Mouse (Mus musculus) midbrain, embryonic 14.5 days (tissue): ENCODE results near the gene Strada. TPM values are rescaled to one million over a fixed set of nuclear protein-coding genes. Genes with fewer than 3 reads are reported as not detected.

Source experiments
- ATAC-seq: fragments of 200-750 bp; cut with Nextera tagmentation; 2 replicates; pipeline ENCODE4 v1.8.0; 2017; ENCODE audit warnings: moderate number of reproducible peaks, moderate library complexity; ENCODE audit not compliant: low FRiP score, low TSS enrichment
- DNase-seq: peaks from one replicate; pipeline ENCODE4 v3.0.0-alpha.2; 2015
- H3K27ac ChIP-seq: fragments of 300-500 bp; sonication (generic); replicated peaks from 2 replicates; pipeline ENCODE4 v1.5.1; 2014; ENCODE audit warnings: mild to moderate bottlenecking, low read depth, low read length, moderate library complexity
- H3K27me3 ChIP-seq: fragments of 300-500 bp; sonication (generic); 2 replicates; pipeline ENCODE4 v1.6.1; 2014; ENCODE audit warnings: low read length, control low read depth, mixed read lengths; ENCODE audit not compliant: control insufficient read depth, insufficient read depth
- H3K36me3 ChIP-seq: fragments of 300-500 bp; sonication (generic); 2 replicates; pipeline ENCODE4 v1.6.1; 2014; ENCODE audit warnings: low read length, control low read depth; ENCODE audit not compliant: control insufficient read depth, insufficient read depth
- H3K4me1 ChIP-seq: fragments of 300-500 bp; sonication (generic); 2 replicates; pipeline ENCODE4 v1.6.1; 2014; ENCODE audit warnings: mild to moderate bottlenecking, antibody characterized with exemption, low read length, control low read depth; ENCODE audit not compliant: control insufficient read depth, insufficient read depth
- H3K4me2 ChIP-seq: fragments of 300-500 bp; sonication (generic); 2 replicates; pipeline ENCODE4 v1.6.1; 2014; ENCODE audit warnings: mild to moderate bottlenecking, low read length, moderate library complexity
- H3K4me3 ChIP-seq: fragments of 300-500 bp; sonication (generic); replicated peaks from 2 replicates; pipeline ENCODE4 v1.5.1; 2014; ENCODE audit warnings: low read depth, low read length
- H3K9ac ChIP-seq: fragments of 300-500 bp; sonication (generic); replicated peaks from 2 replicates; pipeline ENCODE4 v1.6.1; 2014; ENCODE audit warnings: mild to moderate bottlenecking, low read length, moderate library complexity
- H3K9me3 ChIP-seq: fragments of 300-500 bp; sonication (generic); 2 replicates; pipeline ENCODE4 v1.6.1; 2016; ENCODE audit warnings: low read length, control low read depth, mixed read lengths; ENCODE audit not compliant: control insufficient read depth
- WGBS: fragments of 180-500 bp; shearing (Covaris S2); extraction: QIAGEN DNeasy Blood & Tissue Kit; methylation state at CpG from one replicate; pipeline ENCODE4 v1.1.7; 2014; 5-methylcytosine and 5-hydroxymethylcytosine counted together
- polyA plus RNA-seq: library from polyadenylated mRNA; unstranded; fragments of >200 nt; fragmentation: Nextera tagmentation; extraction: Ambion mirVana; gene quantifications from 2 replicates; pipeline ENCODE4 v1.2.1, GENCODE M21; 2014

Strada gene
- polyA plus RNA-seq, 1 experiment from 2014 or later: 30.0 TPM

DNA sequence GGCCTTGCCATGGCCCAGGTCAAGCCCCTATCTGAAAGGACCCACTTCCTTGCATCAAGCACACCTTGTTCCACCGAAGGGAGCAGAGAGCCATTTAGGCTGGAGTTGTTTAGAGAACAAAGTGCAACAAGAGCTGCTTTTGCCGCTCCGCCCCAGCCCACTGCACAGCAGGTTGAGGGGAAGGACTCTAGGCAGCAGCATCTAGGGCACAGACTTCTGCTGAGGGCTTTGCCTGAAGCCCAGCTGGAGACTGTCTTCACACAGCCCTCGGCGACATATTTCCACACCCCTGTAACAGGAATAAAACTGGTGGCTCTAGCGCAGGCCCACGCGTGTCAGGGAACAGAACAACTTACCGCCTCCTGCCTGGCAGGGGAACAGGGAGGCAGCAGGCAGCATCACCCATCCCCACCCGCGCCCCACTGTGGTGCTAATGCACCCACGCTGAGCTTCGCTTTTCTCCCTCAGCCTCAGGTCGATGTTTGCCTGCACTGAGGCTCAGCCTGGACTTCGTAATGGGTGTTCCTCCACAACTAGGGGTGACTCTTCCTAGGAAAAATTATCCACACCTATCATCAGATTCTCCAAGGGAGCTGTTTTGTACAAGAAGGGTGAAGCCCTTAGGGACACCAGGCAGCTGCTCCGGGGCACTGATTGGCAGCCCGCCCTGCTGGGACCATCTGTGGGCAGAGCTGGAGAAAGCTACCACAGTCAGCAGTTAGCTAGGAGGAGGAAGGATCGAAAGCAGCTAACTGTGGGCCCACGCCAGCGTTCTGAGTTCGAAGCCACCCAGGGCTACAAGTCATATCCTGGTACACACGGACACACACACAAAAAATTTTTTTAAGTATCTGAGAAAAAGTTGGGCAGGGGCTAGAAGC, 40.9 kb downstream of the Strada start, which contains the start of the genes Gm10840 and Limd2:
Gm10840 (plus strand) TSS at position 10 of the 881 bp plus-strand sequence.
Limd2 (minus strand) TSS at position 20 of the 881 bp plus-strand sequence.
- Histone ChIP-seq H3K9me3 (no peaks in the 10 kb centered on the region), H3K27me3 (no peaks in the 10 kb centered on the region), H3K4me1 (peaks cover 26% of the 10 kb centered on the region), H3K4me3 (peak within 1 kb of the TSS; percentile 80), H3K9ac (peak within 1 kb of the TSS; percentile 97), H3K27ac (peak within 1 kb of the TSS; percentile 99), H3K36me3 (peaks cover 43% of the 10 kb centered on the region), H3K4me2 (peak within 1 kb of the TSS; percentile 90)
- DNase-seq (peak; percentile 64), ATAC-seq (peak; percentile 11; the same call in 1 of the 2 replicates)
- WGBS: 24% methylated on average over 22 of the region's 22 CpGs

DNA sequence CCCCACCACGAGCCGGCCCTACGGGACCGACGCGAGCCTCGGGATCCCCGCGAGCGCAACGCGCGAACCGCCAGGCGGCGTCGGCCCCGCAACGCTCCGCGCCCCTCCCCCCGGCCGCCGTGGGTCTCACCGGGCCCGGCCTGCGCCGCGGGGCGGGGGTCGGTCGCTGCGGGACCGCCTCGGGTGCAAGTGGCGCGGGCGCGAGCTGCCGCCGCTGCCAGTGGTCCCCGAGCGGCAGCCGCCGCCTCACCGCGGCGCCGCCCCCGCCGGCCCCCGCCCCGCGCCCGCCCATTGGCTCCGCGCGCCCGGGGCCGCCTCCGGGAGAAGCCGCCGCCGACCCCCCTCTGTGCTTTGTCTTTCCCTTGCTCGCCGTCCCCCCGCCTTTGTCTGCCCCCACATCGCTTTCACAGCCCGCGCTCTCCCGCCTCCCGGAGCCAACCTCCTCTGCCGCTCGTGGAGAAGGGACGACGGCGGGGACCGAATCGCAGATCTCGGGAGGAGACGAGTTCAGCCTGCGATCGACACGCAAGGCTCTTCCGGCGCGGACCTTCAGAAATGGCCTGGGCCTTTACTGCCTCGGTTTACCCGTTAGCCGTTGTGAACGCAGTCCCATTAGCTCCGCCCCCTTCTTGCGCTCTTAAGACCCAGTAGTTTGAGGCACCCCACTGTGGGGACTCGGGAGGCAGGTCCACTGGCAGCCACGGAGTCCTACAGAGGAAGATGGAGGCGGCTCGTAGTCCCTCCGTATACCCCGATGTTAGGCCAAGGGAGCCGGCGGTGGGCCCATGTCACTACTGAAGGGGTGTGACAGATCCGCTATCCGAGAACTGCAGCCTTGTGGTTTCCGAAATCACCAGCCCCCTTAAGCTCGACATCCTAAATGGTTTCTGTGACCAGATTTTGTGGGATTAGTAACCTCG, 41.8 kb downstream of the Strada start:
- ATAC-seq (peak; percentile 81), DNase-seq (peak; percentile 91)
- Histone ChIP-seq H3K4me1 (peaks cover 26% of the 10 kb centered on the region), H3K27ac (peak overlapping the region; percentile 99), H3K9ac (peak overlapping the region; percentile 97), H3K4me2 (peak overlapping the region; percentile 90), H3K9me3 (no peaks in the 10 kb centered on the region), H3K4me3 (peak overlapping the region; percentile 80), H3K36me3 (peaks cover 36% of the 10 kb centered on the region), H3K27me3 (no peaks in the 10 kb centered on the region)
- under 1% methylated on average over 88 of the region's 106 CpGs for whole genome bisulfite sequencing

GRCm38 (mm10) chr11:106159216-106159920, 42.6 kb downstream of the Strada start:
- DNase-seq (peak; percentile 42), ATAC-seq (peak; percentile 62)
- Histone ChIP-seq H3K9ac (peak overlapping the region; percentile 97), H3K9me3 (no peaks in the 10 kb centered on the region), H3K36me3 (peaks cover 37% of the 10 kb centered on the region), H3K27me3 (no peaks in the 10 kb centered on the region), H3K4me2 (peak overlapping the region; percentile 90), H3K4me3 (peak overlapping the region; percentile 80), H3K27ac (peak overlapping the region; percentile 99), H3K4me1 (peaks cover 26% of the 10 kb centered on the region)
- under 1% methylated on average over 25 of the region's 25 CpGs for WGBS

GRCm38 (mm10) chr11:106158930-106159215, 43.1 kb downstream of the Strada start:
- Histone ChIP-seq H3K9me3 (no peaks in the 10 kb centered on the region), H3K4me2 (peak overlapping the region; percentile 90), H3K4me3 (peak overlapping the region; percentile 80), H3K4me1 (peaks cover 26% of the 10 kb centered on the region), H3K27me3 (no peaks in the 10 kb centered on the region), H3K9ac (peak overlapping the region; percentile 97), H3K27ac (peak overlapping the region; percentile 99), H3K36me3 (peaks cover 37% of the 10 kb centered on the region)
- WGBS: 41% methylated on average over 9 of the region's 9 CpGs
- no peak for ATAC-seq
- peak; percentile 31 for DNase-seq

- WGBS: 50% methylated on average over 14 of the region's 14 CpGs
- DNase-seq (peak; percentile 41), ATAC-seq (no peak)
- Histone ChIP-seq H3K9ac (peak overlapping the region; percentile 97), H3K27me3 (no peaks in the 10 kb centered on the region), H3K4me2 (peak overlapping the region; percentile 90), H3K4me1 (peaks cover 26% of the 10 kb centered on the region), H3K9me3 (no peaks in the 10 kb centered on the region), H3K27ac (peak overlapping the region; percentile 99), H3K4me3 (peak overlapping the region; percentile 80), H3K36me3 (peaks cover 37% of the 10 kb centered on the region)
These were observed 43.7 kb downstream of the Strada start for GRCm38 (mm10) chr11:106158081-106158929.

DNA sequence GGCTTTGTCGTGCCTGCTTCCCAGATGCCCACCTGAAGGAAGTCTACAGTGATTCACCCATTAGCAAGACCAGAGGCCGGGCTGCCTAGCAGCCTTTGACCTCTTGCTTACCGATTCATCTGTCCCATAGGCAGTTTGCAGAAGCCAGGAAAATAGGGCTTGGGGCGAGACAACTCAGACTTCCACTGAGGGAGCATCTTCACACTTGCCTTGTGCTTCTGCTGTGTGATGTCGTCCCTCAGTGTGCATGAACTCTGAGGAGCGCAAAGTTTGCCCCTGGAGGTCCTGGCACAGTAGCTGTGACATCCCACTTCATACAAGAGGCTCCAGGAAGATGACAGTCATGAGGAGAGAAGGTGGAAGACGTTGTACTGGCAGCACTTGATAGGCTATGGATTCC, 44.8 kb downstream of the Strada start:
- Histone ChIP-seq H3K9ac (no peak overlapping the region), H3K36me3 (peaks cover 45% of the 10 kb centered on the region), H3K9me3 (no peaks in the 10 kb centered on the region), H3K27ac (no peak overlapping the region), H3K4me2 (no peak overlapping the region), H3K4me3 (no peak overlapping the region), H3K27me3 (no peaks in the 10 kb centered on the region), H3K4me1 (peaks cover 26% of the 10 kb centered on the region)
- WGBS: 91% methylated on average over 7 of the region's 7 CpGs
- DNase-seq (no peak), ATAC-seq (no peak)

DNA sequence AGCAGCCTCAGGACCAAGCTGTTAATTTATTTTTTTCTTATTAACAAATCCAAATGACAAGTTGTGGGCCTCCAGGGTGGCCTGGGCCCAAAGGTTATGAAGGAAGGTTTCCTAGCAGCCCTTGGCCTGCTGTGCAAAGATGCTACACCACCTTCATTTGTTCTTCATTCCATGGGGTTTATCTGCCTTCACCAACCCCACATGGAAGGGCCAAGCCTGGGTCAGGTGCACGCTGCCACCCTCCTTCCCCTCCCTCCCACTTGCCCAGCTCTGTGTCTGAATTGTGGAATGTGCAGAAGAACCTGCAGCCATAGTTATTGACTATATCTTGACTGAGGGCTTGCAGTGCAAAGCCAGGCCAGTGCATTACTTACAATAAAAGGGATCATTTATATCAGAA, 45.7 kb downstream of the Strada start:
- WGBS: 86% methylated on average over 1 of the region's 1 CpGs
- Histone ChIP-seq H3K36me3 (peaks cover 54% of the 10 kb centered on the region), H3K4me2 (no peak overlapping the region), H3K27ac (no peak overlapping the region), H3K9me3 (no peaks in the 10 kb centered on the region), H3K4me3 (no peak overlapping the region), H3K4me1 (peaks cover 21% of the 10 kb centered on the region), H3K9ac (no peak overlapping the region), H3K27me3 (no peaks in the 10 kb centered on the region)
- ATAC-seq (no peak), DNase-seq (no peak)
